Mouse (Mus musculus): ENCODE results near the gene Olfr1386. TPM values are rescaled to one million over a fixed set of nuclear protein-coding genes. Genes with fewer than 3 reads are reported as not detected.

Olfr1386 gene
- polyA plus RNA-seq (2012; rRNA removed; ENCODE audit: low replicate concordance), result not detected in 2 replicates

GRCm38 (mm10) chr11:49464746-49465145 is at the start of gene Olfr1386:
TSS of gene Olfr1386 (plus strand) at chr11:49465046.

GRCm38 (mm10) chr11:49422767-49423166 is 42.1 kb upstream of the Olfr1386 start, which contains the start of gene Olfr1389:
TSS of gene Olfr1389 (plus strand) at chr11:49423067.

GRCm38 (mm10) chr11:49436411-49436810 is 28.4 kb upstream of the Olfr1386 start, which contains the start of gene Olfr1388:
TSS of gene Olfr1388 (plus strand) at chr11:49436624.

GRCm38 (mm10) chr11:49455043-49455442 is 9.8 kb upstream of the Olfr1386 start, which contains the start of gene Olfr1387:
TSS of gene Olfr1387 (plus strand) at chr11:49455343.

GRCm38 (mm10) chr11:49488770-49489169 is 23.9 kb downstream of the Olfr1386 start, which contains the start of gene Olfr1385:
TSS of gene Olfr1385 (plus strand) at chr11:49489070.

GRCm38 (mm10) chr11:49519348-49519747 is 54.5 kb downstream of the Olfr1386 start, which contains the start of gene Olfr1383:
TSS of gene Olfr1383 (plus strand) at chr11:49519648.

Other genes starting within 250 kb of the Olfr1386 start
- gene Mgat1, start 220.9 kb upstream of the Olfr1386 start, polyA plus RNA-seq (2012; rRNA removed; ENCODE audit: low replicate concordance), result 123 and 188 TPM in 2 replicates
- gene Olfr1393, start 186.7 kb upstream of the Olfr1386 start, polyA plus RNA-seq (2012; rRNA removed; ENCODE audit: low replicate concordance), result 0.27 TPM in 1 of 2 replicates, not detected in the other
- gene Olfr1392, start 179.8 kb upstream of the Olfr1386 start, polyA plus RNA-seq (2012; rRNA removed; ENCODE audit: low replicate concordance), result 0.05 TPM in 1 of 2 replicates, not detected in the other
- gene Olfr10, start 160.3 kb upstream of the Olfr1386 start, polyA plus RNA-seq (2012; rRNA removed; ENCODE audit: low replicate concordance), result not detected in 2 replicates
- not detected in 2 replicates for gene Olfr1391, start 142.3 kb upstream of the Olfr1386 start, polyA plus RNA-seq (2012; rRNA removed; ENCODE audit: low replicate concordance)
- not detected in 2 replicates for gene Olfr1390, start 129.9 kb upstream of the Olfr1386 start, polyA plus RNA-seq (2012; rRNA removed; ENCODE audit: low replicate concordance)
- not detected in 2 replicates for gene Olfr1389, start 42.0 kb upstream of the Olfr1386 start, polyA plus RNA-seq (2012; rRNA removed; ENCODE audit: low replicate concordance)
- not detected in 2 replicates for gene Olfr1388, start 28.4 kb upstream of the Olfr1386 start, polyA plus RNA-seq (2012; rRNA removed; ENCODE audit: low replicate concordance)
- not detected in 2 replicates for gene Olfr1387, start 9.7 kb upstream of the Olfr1386 start, polyA plus RNA-seq (2012; rRNA removed; ENCODE audit: low replicate concordance)
- not detected in 2 replicates for gene Olfr1385, start 24.0 kb downstream of the Olfr1386 start, polyA plus RNA-seq (2012; rRNA removed; ENCODE audit: low replicate concordance)
- not detected in 2 replicates for gene Olfr1384, start 41.7 kb downstream of the Olfr1386 start, polyA plus RNA-seq (2012; rRNA removed; ENCODE audit: low replicate concordance)
- not detected in 2 replicates for gene Olfr1383, start 54.6 kb downstream of the Olfr1386 start, polyA plus RNA-seq (2012; rRNA removed; ENCODE audit: low replicate concordance)
- gene Olfr1382, start 63.2 kb downstream of the Olfr1386 start, polyA plus RNA-seq (2012; rRNA removed; ENCODE audit: low replicate concordance), result not detected in 2 replicates
- not detected in 2 replicates for gene Olfr1381, start 78.4 kb downstream of the Olfr1386 start, polyA plus RNA-seq (2012; rRNA removed; ENCODE audit: low replicate concordance)
- not detected in 2 replicates for gene Olfr1380, start 91.8 kb downstream of the Olfr1386 start, polyA plus RNA-seq (2012; rRNA removed; ENCODE audit: low replicate concordance)
- 4.3 and 4.4 TPM in 2 replicates for gene Flt4, start 144.2 kb downstream of the Olfr1386 start, polyA plus RNA-seq (2012; rRNA removed; ENCODE audit: low replicate concordance)
- 9.7 and 22.7 TPM in 2 replicates for gene Scgb3a1, start 198.6 kb downstream of the Olfr1386 start, polyA plus RNA-seq (2012; rRNA removed; ENCODE audit: low replicate concordance)
- gene Cnot6, start 247.7 kb downstream of the Olfr1386 start, polyA plus RNA-seq (2012; rRNA removed; ENCODE audit: low replicate concordance), result 1.4 and 1.7 TPM in 2 replicates

Measured in duodenum, adult 2 months (tissue).